Mouse (Mus musculus): Measurements from ENCODE around the gene Trp53i11.

DNA sequence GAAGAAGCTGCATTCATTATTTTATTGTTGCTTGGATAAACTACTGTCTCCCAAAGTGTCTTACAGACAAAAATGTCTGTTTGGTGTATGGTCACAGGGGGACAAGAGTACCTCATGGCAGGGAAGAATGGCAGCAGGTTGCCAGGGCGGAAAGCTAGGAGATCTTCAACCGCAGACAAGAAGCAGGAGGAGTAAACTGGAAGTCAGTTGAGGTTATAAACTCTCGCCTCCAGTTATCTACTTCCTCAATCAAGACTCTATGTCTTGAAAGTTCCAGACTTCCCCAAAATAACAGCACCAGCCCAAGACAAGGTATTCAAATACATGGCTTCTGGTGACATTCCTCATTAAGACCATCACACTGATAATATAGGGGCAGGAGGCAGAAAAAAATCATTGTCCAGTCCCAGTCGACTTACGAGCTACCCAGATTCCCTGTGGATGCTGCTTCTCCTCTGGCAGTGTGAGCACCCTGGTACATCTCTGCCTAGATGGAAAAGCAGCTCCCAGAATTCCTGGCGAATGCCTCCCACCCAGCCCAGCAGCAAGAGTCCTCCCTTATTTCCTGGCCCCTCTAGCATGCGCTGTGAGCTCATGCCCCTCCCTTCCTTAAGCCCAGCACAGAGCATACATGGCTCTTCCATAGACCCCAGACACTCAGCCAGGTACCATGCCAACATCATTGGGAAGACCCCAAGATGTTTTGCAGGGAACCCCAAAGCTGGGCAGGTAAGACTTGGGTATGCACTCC, 25.3 kb upstream of the Trp53i11 start:
- TF ChIP-seq POLR2A (IDR thresholded peaks at IDR 0.05; ENCODE audit: control insufficient read depth, low read depth, low read length): no peak
- no peak for TF ChIP-seq CTCF (IDR thresholded peaks at IDR 0.05; ENCODE audit: control insufficient read depth, insufficient read depth, insufficient replicate concordance, low read depth, low read length)

Data from testis, adult 2 months (tissue).